Mouse (Mus musculus) kidney, embryonic 15.5 days (tissue): ENCODE measurements around the gene Tada3. TPM values are rescaled to one million over a fixed set of nuclear protein-coding genes. Genes with fewer than 3 reads are reported as not detected.
"Not testable (repeated sequence)": the region's sequence is repeated elsewhere in the genome, so short reads cannot be mapped to it uniquely, and the experiment has no call there.

Source experiments
- ATAC-seq: fragments of 200-750 bp; cut with Nextera tagmentation; replicated peaks from 2 replicates; pipeline ENCODE4 v1.8.0; 2017; ENCODE audit warnings: moderate TSS enrichment; ENCODE audit not compliant: low FRiP score
- H3K27ac ChIP-seq: fragments of 300-500 bp; sonication (generic); 2 replicates; pipeline ENCODE4 v1.5.1; 2015; ENCODE audit warnings: mild to moderate bottlenecking, inconsistent platforms
- H3K27me3 ChIP-seq: fragments of 300-500 bp; sonication (generic); 2 replicates; pipeline ENCODE4 v1.6.1; 2015; ENCODE audit warnings: inconsistent platforms
- H3K36me3 ChIP-seq: fragments of 300-500 bp; sonication (generic); 2 replicates; pipeline ENCODE4 v1.6.1; 2015; ENCODE audit warnings: inconsistent platforms
- H3K4me1 ChIP-seq: fragments of 300-500 bp; sonication (generic); 2 replicates; pipeline ENCODE4 v1.6.1; 2015; ENCODE audit warnings: inconsistent platforms
- H3K4me2 ChIP-seq: fragments of 300-500 bp; sonication (generic); 2 replicates; pipeline ENCODE4 v1.6.1; 2015; ENCODE audit warnings: moderate library complexity, mild to moderate bottlenecking, inconsistent platforms
- H3K4me3 ChIP-seq: fragments of 300-500 bp; sonication (generic); replicated peaks from 2 replicates; pipeline ENCODE4 v1.5.1; 2015; ENCODE audit warnings: mild to moderate bottlenecking, inconsistent platforms
- H3K9ac ChIP-seq: fragments of 300-500 bp; sonication (generic); 2 replicates; pipeline ENCODE4 v1.6.1; 2015; ENCODE audit warnings: mild to moderate bottlenecking, inconsistent platforms
- H3K9me3 ChIP-seq: fragments of 300-500 bp; sonication (generic); replicated peaks from 2 replicates; pipeline ENCODE4 v1.6.1; 2016; ENCODE audit warnings: inconsistent platforms
- WGBS: fragments of 180-500 bp; shearing (Covaris S2); methylation state at CpG from one replicate; pipeline ENCODE4 v1.1.7; 2015; ENCODE audit warnings: mixed read lengths; 5-methylcytosine and 5-hydroxymethylcytosine counted together
- microRNA-seq: library from miRNA; unstranded; fragments of <30 nt; microRNA quantifications from one replicate; pipeline ENCODE4, GENCODE M21; 2016
- polyA plus RNA-seq: library from polyadenylated mRNA; unstranded; fragments of >200 nt; fragmentation: Nextera tagmentation; extraction: Ambion mirVana; gene quantifications from 2 replicates; pipeline ENCODE4 v1.2.1, GENCODE M21; 2015

Gene Tada3
- polyA plus RNA-seq, 1 experiment from 2014 or later = 62.1 TPM

- Histone ChIP-seq H3K4me3 (no peak overlapping the region), H3K4me1 (peaks cover 22% of the 10 kb centered on the region), H3K27ac (no peak overlapping the region), H3K36me3 (peaks cover 84% of the 10 kb centered on the region), H3K4me2 (no peak overlapping the region), H3K27me3 (no peaks in the 10 kb centered on the region), H3K9me3 (no peaks in the 10 kb centered on the region), H3K9ac (no peak overlapping the region)
- ATAC-seq = no peak
- WGBS = 63% methylated on average over 8 of the region's 8 CpGs
Measured at GRCm38 (mm10) chr6:113336852-113337620, 40.6 kb downstream of the Tada3 start.

- peaks cover 18% of the 10 kb centered on the region for H3K4me1 ChIP-seq
- H3K36me3 ChIP-seq = peaks cover 90% of the 10 kb centered on the region
- ATAC-seq = no peak
- H3K27me3 ChIP-seq = no peaks in the 10 kb centered on the region
- no peak overlapping the region for H3K4me3 ChIP-seq
- 61% methylated on average over 6 of the region's 6 CpGs for WGBS
- H3K9me3 ChIP-seq = no peaks in the 10 kb centered on the region
- H3K4me2 ChIP-seq = no peak overlapping the region
- no peak overlapping the region for H3K9ac ChIP-seq
- H3K27ac ChIP-seq = peak overlapping the region; percentile 87
Measured at GRCm38 (mm10) chr6:113334216-113334615, 43.5 kb downstream of the Tada3 start.

GRCm38 (mm10) chr6:113333137-113333950, 44.3 kb downstream of the Tada3 start:
- Histone ChIP-seq H3K27me3 (no peaks in the 10 kb centered on the region), H3K4me1 (peaks cover 19% of the 10 kb centered on the region), H3K9ac (no peak overlapping the region), H3K4me2 (0 out of 2 replicates have a peak overlapping the region, but pooled peaks have one; percentile 1), H3K4me3 (no peak overlapping the region), H3K9me3 (no peaks in the 10 kb centered on the region), H3K27ac (peak overlapping the region; percentile 87), H3K36me3 (peaks cover 90% of the 10 kb centered on the region)
- peak; percentile 63 for ATAC-seq
- 58% methylated on average over 14 of the region's 14 CpGs for WGBS

GRCm38 (mm10) chr6:113332734-113333133, 44.9 kb downstream of the Tada3 start:
- WGBS = 76% methylated on average over 6 of the region's 6 CpGs
- Histone ChIP-seq H3K27ac (peak overlapping the region; percentile 87), H3K4me1 (peaks cover 21% of the 10 kb centered on the region), H3K36me3 (peaks cover 85% of the 10 kb centered on the region), H3K4me2 (0 out of 2 replicates have a peak overlapping the region, but pooled peaks have one; percentile 1)
- H3K27me3 ChIP-seq, ATAC-seq, H3K9ac ChIP-seq, H3K4me3 ChIP-seq, H3K9me3 ChIP-seq: not testable (repeated sequence)

- Histone ChIP-seq H3K4me3 (no peak overlapping the region), H3K4me1 (peaks cover 21% of the 10 kb centered on the region), H3K27ac (no peak overlapping the region), H3K27me3 (no peaks in the 10 kb centered on the region), H3K9me3 (no peaks in the 10 kb centered on the region), H3K4me2 (no peak overlapping the region), H3K9ac (no peak overlapping the region), H3K36me3 (peaks cover 76% of the 10 kb centered on the region)
- WGBS = 92% methylated on average over 11 of the region's 11 CpGs
- ATAC-seq = no peak
Measured at GRCm38 (mm10) chr6:113331721-113332120, 46.0 kb downstream of the Tada3 start.

- Histone ChIP-seq H3K36me3 (peaks cover 67% of the 10 kb centered on the region), H3K27ac (no peak overlapping the region), H3K9me3 (no peaks in the 10 kb centered on the region), H3K4me3 (no peak overlapping the region), H3K4me1 (peaks cover 27% of the 10 kb centered on the region), H3K27me3 (no peaks in the 10 kb centered on the region), H3K4me2 (no peak overlapping the region), H3K9ac (no peak overlapping the region)
- ATAC-seq = no peak
- 52% methylated on average over 2 of the region's 2 CpGs for WGBS
Measured at GRCm38 (mm10) chr6:113330547-113330946, 47.1 kb downstream of the Tada3 start.

GRCm38 (mm10) chr6:113329396-113329795, 48.3 kb downstream of the Tada3 start:
- no peak for ATAC-seq
- Histone ChIP-seq H3K27me3 (no peaks in the 10 kb centered on the region), H3K9me3 (no peaks in the 10 kb centered on the region), H3K27ac (peak overlapping the region; percentile 4; the same call in 1 of the 2 replicates), H3K36me3 (peaks cover 66% of the 10 kb centered on the region), H3K4me3 (no peak overlapping the region), H3K9ac (no peak overlapping the region), H3K4me2 (no peak overlapping the region), H3K4me1 (peaks cover 27% of the 10 kb centered on the region)
- WGBS = 90% methylated on average over 1 of the region's 1 CpGs

- ATAC-seq = peak; percentile 99
- Histone ChIP-seq H3K4me1 (peaks cover 15% of the 10 kb centered on the region), H3K27me3 (no peaks in the 10 kb centered on the region), H3K36me3 (peaks cover 71% of the 10 kb centered on the region), H3K4me3 (peak within 1 kb of the TSS; percentile 65), H3K9ac (peak within 1 kb of the TSS; percentile 64), H3K4me2 (peak within 1 kb of the TSS; percentile 84), H3K9me3 (no peaks in the 10 kb centered on the region), H3K27ac (peak within 1 kb of the TSS; percentile 95)
- under 1% methylated on average over 50 of the region's 52 CpGs for WGBS
Measured at GRCm38 (mm10) chr6:113326533-113327315, 51.0 kb downstream of the Tada3 start, which contains the start of gene Ogg1. TSS of gene Ogg1 (plus strand) at chr6:113326972.

Small RNA genes within 50 kb of the gene (microRNA-seq; reads per million reads assigned to microRNA genes)
- gene Gm24387 = not detected

Other genes starting within 250 kb of the Tada3 start
- gene Lhfpl4, start 182.5 kb downstream of the Tada3 start, polyA plus RNA-seq = 0.64 and 1.00 TPM in 2 replicates
- 36.2 and 39.4 TPM in 2 replicates for gene Mtmr14, start 140.0 kb downstream of the Tada3 start, polyA plus RNA-seq
- 0.05 and 0.18 TPM in 2 replicates for gene Cpne9, start 95.6 kb downstream of the Tada3 start, polyA plus RNA-seq
- gene Brpf1, start 70.7 kb downstream of the Tada3 start, polyA plus RNA-seq = 19.2 and 20.4 TPM in 2 replicates
- 13.8 and 18.7 TPM in 2 replicates for gene Ogg1, start 50.9 kb downstream of the Tada3 start, polyA plus RNA-seq
- 103 and 111 TPM in 2 replicates for gene Camk1, start 33.9 kb downstream of the Tada3 start, polyA plus RNA-seq
- gene Arpc4, start 232 bp upstream of the Tada3 start, polyA plus RNA-seq = 403 and 405 TPM in 2 replicates
- 3.5 and 3.6 TPM in 2 replicates for gene Ttll3, start 11.4 kb upstream of the Tada3 start, polyA plus RNA-seq
- gene Rpusd3, start 41.5 kb upstream of the Tada3 start, polyA plus RNA-seq = 24.0 and 25.3 TPM in 2 replicates
- gene Cidec, start 57.9 kb upstream of the Tada3 start, polyA plus RNA-seq = not detected in 2 replicates
- gene Jagn1, start 64.7 kb upstream of the Tada3 start, polyA plus RNA-seq = 104 and 111 TPM in 2 replicates
- 6.1 and 7.8 TPM in 2 replicates for gene Il17re, start 80.6 kb upstream of the Tada3 start, polyA plus RNA-seq
- 18.5 and 19.6 TPM in 2 replicates for gene Il17rc, start 93.5 kb upstream of the Tada3 start, polyA plus RNA-seq
- gene Creld1, start 105.4 kb upstream of the Tada3 start, polyA plus RNA-seq = 35.7 and 37.2 TPM in 2 replicates
- gene Prrt3, start 124.0 kb upstream of the Tada3 start, polyA plus RNA-seq = 0.87 and 1.1 TPM in 2 replicates
- 108 and 111 TPM in 2 replicates for gene Emc3, start 153.8 kb upstream of the Tada3 start, polyA plus RNA-seq
- gene Fancd2, start 153.8 kb upstream of the Tada3 start, polyA plus RNA-seq = 13.9 and 15.2 TPM in 2 replicates
- 0.84 and 0.87 TPM in 2 replicates for gene Fancd2os, start 222.8 kb upstream of the Tada3 start, polyA plus RNA-seq
- gene Brk1, start 226.9 kb upstream of the Tada3 start, polyA plus RNA-seq = 206 and 211 TPM in 2 replicates
- 36.1 and 39.3 TPM in 2 replicates for gene Vhl, start 246.1 kb upstream of the Tada3 start, polyA plus RNA-seq